Mouse (Mus musculus) cerebellum, adult 11 months (tissue): ENCODE results near the gene Sec61a2.

Experiments
- DNase-seq: peaks from one replicate; pipeline ENCODE4 v3.0.0; 2022

Sec61a2 gene

DNA sequence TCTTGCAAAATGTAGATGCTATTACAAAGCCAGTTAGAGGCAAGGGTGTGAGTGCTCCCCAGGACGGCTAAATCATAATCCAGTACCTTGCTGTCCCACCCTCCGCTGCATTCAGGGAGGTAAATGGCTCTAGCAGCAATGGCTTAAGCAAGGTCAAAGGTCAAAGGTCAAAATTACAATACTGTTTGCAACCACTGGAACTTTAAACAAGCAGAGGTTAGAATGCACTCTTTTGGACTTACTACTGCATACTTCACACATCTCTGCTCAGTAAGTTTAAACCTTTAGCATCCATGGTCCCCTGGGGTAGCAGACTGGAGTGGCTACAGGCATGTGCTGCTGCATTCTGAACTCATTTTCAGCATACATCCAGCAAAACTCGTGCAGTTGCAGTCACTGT, 17.8 kb downstream of the Sec61a2 start:
- DNase-seq, result no peak

DNA sequence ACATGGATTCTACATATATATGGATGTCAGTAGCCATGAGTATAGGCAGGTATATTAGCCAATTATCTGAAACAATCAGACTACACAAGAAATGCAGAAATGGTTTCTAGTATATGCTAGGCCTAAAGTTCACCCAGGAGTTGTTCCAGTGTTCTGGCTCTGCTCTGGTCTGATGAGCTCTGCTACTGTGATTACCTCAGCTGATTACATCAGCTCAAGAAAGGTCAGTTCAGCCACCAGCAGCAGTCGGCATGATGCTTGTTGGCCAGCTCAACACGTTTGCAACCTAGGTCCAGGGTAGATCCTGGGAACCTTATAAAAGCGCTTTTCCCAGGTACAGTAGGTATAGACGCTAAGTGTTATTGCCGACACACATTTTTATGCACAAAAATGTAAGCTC, 25.5 kb downstream of the Sec61a2 start:
- DNase-seq, result no peak

DNA sequence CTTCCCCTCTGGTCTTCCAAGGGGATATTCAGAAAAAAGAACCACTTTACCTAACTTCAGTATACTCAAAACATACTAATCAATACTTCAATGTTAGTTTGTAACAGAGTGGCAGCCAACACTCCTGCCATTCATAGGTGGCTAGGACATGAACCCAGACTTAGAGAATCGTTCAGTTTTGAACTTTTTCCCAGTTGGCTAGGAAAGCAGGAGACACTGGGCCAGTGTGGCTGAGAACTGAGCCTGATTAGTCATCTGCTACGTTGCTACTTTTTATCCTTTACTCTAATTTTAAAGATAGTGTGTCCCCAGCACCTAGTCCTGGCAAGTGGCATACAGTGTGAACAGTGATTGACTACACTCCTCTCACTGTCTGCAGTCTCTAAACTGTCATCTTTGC, 27.6 kb downstream of the Sec61a2 start:
- no peak for DNase-seq

DNA sequence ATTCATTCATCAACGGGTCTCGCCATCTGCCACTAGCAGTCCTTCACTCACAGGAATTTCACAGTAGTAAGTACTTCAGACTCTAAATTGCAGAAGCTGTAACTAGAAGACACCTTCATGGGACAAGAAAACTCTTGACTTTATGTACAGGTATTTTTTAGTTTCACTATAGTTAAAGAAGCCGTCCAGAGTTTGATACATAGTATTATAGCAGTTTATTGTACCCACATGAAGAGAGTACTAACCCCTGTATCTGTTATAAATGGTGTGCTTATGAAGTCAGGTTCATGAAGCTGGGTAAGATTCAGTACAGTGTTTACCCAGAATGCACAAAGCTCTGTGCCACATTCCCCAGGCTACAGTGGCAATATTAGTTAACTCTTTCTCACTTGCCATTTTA, 32.4 kb downstream of the Sec61a2 start, which contains the start of gene Gm13199:
Gene Gm13199 (minus strand): TSS at position 101 of the 400 bp plus-strand sequence.
- DNase-seq, result no peak

DNA sequence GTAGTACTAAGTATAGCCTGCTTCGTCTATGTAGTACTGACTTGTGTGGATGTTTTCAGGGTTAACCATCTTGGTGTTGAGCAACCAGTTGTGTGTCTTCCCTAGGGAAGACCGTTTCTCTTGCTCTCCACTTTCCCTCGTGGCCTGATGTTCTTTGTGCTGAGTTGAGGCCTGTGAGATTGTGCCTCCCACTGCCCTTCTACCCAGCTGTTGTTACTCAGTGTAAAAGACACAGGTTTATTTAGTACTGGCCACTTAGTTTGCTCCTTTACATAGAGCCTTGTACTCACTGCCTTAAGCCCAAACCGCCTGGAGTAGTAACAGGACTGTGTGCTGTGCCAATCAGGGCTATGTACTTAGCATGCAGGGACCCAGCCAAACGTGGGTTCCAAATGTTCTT, 43.4 kb downstream of the Sec61a2 start:
- no peak for DNase-seq

DNA sequence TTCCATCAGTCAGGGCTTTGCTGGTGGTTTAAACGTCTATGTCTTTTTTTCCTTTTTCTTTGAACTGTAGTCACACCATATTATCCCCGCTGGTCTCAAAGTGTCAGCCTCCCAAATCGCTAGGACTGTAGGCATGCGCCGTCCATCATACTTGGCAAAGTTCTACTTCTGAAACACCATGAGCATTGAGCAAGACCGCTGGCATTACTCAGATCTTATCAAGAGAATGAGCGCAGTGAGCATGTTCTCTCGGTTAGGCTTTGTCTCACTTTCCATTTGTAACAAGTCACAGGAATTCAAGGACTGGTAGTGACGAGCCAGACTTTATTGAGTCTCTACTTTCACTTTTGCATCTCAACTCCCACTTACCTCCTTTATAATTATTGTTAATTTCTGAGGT, 44.1 kb downstream of the Sec61a2 start:
- no peak for DNase-seq

DNA sequence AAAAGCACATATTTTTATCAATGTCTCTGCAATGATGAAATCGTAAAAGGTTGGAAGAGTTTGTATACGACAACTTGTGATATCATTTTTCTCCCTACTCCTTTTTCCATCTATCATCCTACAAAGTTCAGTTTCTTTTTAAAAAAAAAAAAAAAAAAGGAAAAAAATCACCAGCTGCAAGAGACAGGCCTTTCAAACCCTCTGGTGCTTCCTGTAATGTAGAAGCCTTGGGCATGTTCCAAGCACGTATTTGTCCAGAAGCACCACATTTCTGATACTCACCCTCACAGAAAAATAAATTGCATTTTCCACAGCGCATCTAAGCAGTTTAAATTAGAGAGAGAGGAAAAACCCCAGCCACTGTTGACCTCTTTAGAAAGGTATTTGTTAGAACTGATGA, 49.4 kb downstream of the Sec61a2 start:
- no peak for DNase-seq

DNA sequence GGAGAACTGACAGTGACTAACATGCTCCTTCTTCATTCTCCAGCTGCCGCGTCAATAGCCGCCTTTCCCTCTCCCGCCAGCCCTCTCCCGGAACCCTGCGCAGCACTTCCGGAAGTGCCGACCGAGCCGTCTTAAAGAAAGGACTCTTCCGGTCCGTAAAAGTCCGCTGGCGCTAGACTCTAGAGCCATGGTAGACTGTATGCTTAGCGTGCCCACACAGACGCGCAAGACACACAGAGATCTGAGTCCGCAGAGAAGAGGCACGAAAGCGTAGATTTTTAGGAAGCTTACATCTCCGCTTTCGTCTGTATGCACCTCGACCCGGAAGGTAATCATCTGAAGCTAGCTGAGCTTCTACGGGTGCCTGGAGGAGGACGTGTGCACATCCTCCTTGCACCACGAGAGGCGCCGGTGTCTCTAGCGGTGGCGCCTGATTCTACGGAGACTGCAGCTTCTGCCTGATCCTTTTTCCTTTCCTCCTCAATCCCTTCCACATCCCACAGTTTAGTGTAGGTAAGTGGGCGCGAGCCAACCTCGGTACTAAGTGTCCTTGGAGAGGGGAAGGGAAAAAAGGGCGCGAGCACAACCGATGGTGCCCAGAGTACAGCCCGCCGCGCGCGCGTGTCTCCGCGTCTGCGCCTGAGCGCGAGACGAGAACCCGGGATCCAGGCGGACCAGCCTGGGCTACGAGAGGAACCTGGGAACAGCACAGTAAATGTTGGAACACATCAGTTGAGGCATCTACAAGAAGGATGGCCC, 50.2 kb downstream of the Sec61a2 start, which contains the start of the genes Nudt5 and Cdc123:
Gene Nudt5 (plus strand): TSS at position 147 of the 759 bp plus-strand sequence.
Gene Cdc123 (minus strand): TSS at position 292 of the 759 bp plus-strand sequence.
- DNase-seq, result peak; percentile 87

DNA sequence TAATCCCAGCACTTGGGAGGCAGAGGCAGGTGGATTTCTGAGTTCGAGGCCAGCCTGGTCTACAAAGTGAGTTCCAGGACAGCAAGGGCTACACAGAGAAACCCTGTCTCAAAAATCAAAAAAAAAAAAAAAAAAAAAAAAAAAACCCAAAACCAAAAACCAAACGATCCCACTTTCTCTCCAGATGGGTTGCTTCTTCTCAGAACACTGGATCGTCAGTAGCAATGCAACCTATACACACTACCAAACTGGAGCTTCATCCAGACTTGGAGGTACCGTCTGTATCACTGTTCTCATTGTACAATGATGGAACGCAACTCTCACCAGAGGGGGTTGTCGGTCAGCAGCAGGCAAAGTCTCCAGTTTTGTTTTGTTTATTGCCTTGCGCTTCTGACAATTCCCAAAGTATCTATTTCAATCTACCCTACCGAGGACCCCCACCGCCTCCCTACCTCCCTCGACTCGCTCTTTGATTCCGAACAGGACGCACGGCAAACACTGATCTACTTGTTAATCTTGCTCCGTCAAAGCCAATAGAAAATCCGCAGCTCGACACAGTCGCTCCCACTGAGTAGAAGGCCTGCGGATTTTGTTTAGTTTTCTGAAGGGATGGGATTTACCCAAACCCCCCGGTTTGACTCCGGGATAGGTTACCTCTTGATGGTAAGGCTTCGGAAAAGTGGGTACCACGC, 50.9 kb downstream of the Sec61a2 start:
- DNase-seq, result no peak

DNA sequence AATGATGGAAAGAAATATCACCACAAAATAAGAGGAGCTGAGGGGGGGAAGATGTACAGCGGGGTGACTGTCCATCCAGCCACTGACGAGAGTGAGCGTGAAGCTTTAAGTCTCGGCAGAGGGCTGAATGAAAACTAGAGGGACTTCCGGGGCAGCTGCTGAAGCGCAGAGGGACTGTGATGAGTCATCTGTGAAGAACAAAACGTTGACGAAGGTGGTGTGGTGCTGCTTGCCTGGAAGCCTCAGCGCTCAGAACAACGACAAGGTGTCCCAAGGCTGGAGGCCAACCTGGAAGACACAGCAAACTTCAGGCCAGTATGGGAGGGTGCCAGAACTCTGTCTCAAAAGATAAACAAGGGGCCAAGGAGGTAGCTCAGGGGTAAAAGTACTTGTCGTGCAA, 54.4 kb downstream of the Sec61a2 start:
- no peak for DNase-seq

DNA sequence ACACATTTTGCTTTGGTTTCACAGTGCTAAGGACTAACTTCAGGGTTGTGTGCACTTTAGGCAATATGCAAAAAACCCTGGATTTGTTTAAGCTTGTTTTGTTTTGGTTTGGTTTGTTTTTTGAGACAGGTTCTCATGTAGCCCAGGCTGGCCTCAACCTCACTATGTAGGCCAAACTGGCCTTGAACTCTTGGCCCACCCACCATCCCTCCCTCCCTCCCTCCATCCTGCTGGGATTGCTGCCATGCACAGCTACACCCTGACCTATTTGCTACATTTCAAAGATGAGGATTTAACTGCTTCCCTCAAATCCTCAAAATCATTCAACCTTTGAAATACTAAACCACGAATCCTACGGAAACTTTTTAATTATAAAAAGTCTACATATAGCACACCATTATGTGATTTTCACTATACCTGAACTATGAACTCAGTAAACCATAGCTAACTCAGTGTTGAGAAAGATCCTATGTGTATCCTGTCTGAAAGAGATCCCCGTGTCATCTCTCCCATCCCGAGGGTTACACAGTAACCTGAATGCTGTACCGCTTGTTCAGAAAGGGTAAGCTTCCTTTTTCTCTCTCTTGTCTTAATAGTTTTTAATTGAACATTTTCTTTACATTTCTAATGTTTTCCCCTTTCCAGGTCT, 69.8 kb downstream of the Sec61a2 start:
- no peak for DNase-seq

DNA sequence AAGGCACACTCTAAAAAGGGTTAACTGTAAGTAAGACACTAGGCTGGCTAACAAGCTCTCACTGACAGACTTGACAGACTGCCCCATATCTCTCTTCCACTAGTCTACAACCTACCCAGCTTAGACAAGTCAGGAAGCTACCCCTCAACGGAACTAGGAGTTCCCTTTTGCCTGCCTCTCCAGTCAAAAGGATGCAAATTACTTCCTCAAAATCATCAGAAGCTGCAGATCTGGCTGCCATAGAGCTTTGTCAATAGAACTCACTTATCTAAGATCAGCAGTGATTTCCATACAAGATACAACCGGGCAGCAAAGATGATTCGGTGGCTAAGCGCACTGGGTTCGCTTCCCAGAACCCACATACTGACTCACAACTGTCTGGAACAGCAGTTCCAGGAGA, 70.5 kb downstream of the Sec61a2 start:
- no peak for DNase-seq

DNA sequence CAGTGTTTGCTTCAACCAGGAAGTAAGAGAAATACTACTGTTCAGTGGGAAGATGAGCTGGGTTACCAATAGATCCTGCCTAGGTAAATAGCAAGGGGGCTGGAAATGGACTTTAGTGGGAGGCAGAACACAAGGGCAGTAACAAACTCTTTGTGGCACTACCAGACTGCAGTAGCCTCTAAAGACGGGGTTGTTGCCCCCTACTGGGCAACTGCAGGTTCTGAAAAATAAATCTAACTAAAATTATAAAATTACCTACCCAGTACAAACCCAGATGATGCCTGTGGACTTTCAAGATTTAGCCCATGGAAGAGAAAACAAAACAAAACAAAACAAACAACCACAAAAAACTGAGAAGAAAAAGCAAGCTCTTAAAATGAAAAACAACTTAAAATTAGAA, 71.0 kb downstream of the Sec61a2 start:
- no peak for DNase-seq

DNA sequence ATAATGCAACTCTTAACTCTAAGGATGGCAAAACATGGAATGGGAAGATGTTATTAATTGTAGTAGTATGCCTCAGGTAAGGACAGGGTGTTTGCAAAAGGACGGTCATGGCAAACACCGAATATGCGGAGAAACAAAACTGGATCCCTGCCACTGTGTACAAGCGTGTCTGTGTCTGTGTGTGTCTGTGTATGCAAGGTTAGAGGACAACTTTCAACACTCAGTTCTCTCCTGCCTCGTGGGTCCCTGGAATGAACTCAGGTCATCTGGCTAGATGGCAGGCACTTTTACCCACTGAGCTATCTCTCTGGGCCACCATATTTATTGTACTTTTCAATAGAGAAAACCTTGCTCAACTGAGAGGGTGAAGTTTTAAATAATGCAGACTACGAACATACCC, 72.8 kb downstream of the Sec61a2 start:
- no peak for DNase-seq

DNA sequence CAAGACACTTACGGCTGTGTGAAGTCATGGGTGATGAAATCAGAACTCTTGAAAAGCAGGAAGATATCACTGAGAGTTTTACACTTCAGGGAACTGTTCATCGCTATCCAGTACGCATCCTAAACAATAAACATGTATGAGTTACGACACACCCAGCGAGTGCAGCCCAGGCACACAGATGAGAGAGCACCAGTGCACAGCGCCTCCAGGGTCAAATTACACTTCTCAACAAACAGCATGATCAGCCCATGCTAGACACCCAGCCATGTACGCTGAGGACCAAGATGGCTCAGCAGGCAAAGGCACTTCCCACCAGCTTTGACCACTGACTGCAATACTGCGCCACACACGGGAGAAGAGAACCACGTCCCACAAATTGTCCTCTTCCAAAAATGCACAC, 74.0 kb downstream of the Sec61a2 start:
- DNase-seq, result no peak
